Mouse (Mus musculus): ENCODE data around the gene Olfml3. TPM values are rescaled to one million over a fixed set of nuclear protein-coding genes. Genes with fewer than 3 reads are reported as not detected.

Olfml3 gene
- not detected in 2 replicates for polyA plus RNA-seq (2012)

DNA sequence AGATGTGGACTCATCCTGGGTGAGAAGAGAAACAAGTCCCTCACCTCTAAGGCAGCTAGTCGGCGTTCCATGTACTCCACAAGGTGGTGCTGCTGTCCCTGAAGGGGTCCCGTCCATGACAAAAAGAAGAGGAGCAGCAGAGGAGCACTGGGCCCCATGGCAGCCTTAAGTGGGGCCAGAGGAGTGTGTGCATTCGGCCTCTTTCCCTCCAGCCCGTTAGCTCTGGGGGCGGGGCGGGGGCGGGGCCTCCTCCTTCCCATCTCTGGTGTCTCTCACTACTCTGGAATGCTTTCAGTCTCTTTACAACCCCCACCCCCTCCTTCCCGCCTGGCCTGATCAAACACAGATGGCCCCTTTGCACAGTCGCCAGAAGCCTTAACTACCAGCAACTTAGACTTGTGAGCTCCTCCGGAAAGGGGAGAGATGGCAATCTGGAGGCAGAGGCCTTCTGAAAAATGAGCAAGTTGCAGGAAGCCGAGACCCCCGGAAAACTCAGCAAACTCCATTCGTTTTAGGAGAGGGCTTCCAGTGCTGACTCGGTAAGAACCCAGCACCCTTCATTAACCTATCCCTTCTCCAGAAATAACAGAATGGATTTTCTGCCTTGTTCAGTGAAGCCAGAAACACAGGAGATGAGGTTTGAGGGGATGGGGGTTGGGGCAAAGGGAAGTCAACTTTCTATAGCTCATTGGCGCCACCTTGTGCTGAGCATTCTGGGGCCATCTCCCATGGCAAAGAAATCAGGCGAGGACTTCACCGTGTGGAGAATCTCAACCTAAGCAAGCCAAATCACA, at the start of gene Olfml3:
TSS of gene Olfml3 (minus strand) at position 224 of the 794 bp plus-strand sequence.
- TF ChIP-seq GATA1 (IDR thresholded peaks at IDR 0.05; ENCODE audit: low read length), result no peak

DNA sequence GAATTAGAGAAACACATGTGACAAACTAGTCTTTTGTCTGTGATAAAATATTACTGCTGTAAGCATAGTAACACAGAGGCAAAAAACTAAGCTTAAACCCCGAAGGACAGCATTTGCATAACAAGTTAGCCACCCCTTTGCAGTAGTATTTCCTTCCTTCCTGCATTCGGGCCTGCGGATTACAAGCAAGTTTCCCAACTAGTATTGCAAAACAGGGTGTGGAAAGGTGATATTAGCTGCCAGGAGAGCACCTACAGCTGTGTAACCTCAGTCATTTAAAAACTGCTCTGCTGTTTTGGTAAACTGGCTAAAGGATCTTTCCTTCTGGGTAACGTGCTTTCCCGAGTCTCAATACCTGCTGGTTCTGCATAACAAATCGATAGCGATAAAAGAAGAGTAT, 49.4 kb upstream of the Olfml3 start:
- no peak for TF ChIP-seq GATA1 (IDR thresholded peaks at IDR 0.05; ENCODE audit: low read length)

DNA sequence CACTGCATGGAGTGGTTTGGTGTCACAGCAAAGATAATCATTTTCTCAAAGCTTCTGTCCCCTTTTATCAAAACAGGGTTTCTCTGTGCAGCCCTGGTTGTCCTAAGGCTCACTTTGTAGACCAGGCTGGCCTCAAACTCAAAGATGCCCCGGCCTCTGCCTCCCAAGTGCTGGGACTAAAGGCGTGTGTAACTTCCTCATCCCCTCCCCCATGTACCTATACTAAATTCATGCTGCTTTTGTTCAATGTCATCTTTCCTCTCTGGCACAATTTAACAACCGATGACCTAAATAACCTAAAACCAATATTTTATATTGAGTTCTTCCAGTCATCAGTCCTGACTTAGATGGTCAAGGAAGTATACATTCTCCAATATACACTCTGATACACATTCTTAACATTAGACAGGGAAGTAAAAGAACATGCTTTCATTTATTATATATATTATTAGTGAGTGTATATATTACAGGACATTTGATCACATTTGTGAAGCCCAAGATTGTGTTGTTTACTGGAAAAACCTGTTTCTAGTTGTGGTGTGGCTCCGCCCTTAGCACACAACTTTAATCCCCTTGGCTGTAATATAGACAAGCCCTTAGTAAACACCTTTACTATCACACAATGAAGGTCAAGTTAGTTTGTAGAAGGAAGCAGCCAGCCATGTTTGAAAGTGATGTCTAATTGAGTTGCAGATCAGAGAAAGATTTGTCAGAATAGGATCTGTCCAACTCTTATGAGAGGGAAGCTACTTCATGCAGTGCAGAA, 45.2 kb upstream of the Olfml3 start:
- TF ChIP-seq GATA1 (IDR thresholded peaks at IDR 0.05; ENCODE audit: low read length), result no peak

DNA sequence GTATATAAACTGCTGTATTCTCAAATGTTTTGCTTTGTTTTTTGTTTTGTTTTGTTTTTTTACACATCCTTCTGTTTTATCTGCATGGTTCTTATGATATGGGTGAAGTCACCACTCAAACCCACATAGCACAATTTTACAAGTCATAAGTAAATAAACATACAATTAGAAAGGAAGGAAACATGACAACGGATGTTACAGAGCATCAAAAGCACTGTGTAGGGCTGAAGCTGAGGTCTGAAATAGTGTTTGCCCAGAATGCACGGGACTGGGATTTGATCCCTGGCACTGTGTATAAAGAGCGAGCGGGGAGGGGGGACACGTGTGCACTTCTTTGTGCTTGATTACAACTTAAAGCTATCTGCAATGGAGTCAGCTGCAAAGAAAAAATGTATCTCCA, 43.0 kb upstream of the Olfml3 start:
- no peak for TF ChIP-seq GATA1 (IDR thresholded peaks at IDR 0.05; ENCODE audit: low read length)

DNA sequence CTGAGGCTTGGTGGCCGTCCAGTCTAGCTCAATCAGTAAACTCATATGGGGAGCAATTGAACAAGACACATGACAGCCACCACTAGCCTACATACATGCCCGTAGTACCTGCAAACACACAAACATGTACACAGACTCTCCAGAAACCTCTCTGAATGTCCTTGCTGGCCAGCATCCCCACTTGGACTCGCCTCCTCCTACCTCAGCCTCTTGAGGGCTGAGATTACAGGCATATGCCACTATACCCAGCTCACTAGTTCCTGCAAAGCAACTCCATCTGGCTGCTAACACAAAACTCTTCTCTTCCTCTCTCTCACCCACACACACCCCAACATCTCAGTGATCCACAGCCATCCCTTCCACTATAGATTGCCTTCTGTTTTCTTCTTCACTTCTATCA, 42.5 kb upstream of the Olfml3 start:
- no peak for TF ChIP-seq GATA1 (IDR thresholded peaks at IDR 0.05; ENCODE audit: low read length)

DNA sequence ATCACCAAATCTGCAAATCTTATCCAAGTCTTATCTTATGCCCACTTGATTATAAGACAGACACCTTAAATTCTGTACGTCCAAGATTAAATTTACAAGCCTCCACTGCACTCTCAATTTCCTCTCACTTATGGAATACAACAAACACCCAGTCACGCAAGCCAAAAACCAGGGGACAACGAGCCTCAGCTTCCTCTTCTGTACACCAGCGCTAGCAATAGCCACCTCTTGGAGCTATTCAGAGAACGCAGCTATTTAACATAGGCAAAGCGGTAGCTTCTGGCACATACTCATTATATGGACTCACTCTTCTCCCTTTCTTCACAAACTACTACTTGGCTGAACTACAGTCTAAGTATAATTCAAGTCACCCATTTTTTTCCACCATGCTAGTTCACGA, 41.4 kb upstream of the Olfml3 start:
- no peak for TF ChIP-seq GATA1 (IDR thresholded peaks at IDR 0.05; ENCODE audit: low read length)

DNA sequence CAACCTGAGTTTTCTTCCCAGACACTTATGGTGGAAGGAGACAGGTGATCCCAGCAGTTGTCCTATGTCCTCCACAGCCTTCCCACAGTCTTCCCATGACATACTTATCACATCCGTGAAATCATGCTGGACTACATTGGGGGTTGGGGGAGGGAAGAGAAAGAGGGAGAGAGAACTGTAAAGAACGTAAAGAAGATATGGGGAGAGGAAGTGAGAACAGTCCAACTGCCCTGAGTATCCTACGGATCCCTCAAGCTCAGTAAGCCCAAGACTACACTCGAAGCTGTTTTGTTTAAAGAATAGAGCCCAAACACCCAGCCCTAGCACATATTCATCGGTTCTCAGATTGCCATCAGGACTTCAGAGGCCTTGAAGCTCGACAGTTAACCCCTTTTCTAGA, 40.9 kb upstream of the Olfml3 start:
- no peak for TF ChIP-seq GATA1 (IDR thresholded peaks at IDR 0.05; ENCODE audit: low read length)

DNA sequence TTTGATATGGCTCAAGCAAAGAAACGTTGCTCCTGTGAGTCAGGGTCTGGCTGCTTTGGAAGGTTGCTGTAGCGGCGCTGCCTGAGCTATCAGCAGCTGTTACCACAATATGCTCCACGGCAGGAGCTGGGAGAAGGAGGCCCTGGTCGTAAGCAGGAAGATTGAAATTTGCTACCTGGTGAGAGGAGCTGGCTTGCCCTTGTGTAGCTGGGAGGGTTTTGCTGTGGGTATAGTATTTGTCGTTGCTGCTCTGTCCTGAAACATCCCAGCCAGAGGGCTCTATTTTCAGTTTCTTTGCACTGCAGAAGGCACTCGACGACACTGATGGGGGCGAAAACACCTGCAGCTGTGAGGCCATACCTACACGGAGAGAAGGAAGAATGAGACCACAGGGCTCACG, 40.1 kb upstream of the Olfml3 start:
- no peak for TF ChIP-seq GATA1 (IDR thresholded peaks at IDR 0.05; ENCODE audit: low read length)

DNA sequence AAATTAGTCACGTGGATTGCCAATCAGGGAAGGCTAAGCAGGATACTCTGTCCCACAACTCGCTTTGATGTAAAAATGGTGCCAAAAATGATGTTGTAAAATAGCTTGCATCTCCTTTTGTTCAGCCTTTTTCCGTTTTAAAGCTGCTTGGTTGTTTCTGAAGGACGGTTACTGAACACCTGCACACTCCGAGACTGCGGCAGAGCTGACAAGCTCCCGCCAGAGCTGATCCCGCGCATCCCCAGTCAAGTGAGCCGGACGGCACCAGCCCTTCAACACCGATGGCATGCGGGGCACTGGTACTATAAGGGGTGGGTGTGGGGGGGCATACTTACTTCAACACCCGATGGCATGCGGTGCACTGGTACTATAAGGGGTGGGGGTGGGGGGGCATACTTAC, 36.2 kb upstream of the Olfml3 start:
- no peak for TF ChIP-seq GATA1 (IDR thresholded peaks at IDR 0.05; ENCODE audit: low read length)

DNA sequence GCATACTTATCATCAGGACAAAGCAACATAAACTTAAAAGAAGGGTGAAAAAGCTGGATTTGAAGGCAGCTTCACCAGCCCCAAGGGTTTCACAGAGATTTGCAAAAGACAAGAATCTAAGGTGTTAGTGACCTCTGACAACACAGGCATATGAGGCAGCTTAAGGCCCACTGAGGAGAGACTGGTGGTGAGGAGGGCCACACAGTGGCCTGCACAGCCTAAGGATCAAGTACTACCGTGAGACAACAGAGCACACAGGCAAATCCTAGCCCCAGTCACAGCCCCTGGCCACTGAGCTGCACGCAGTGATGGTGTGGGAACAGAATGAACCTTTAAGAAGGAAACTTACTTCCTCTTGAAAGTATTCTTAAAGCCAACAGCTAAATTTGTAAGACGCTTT, 35.7 kb upstream of the Olfml3 start:
- no peak for TF ChIP-seq GATA1 (IDR thresholded peaks at IDR 0.05; ENCODE audit: low read length)

DNA sequence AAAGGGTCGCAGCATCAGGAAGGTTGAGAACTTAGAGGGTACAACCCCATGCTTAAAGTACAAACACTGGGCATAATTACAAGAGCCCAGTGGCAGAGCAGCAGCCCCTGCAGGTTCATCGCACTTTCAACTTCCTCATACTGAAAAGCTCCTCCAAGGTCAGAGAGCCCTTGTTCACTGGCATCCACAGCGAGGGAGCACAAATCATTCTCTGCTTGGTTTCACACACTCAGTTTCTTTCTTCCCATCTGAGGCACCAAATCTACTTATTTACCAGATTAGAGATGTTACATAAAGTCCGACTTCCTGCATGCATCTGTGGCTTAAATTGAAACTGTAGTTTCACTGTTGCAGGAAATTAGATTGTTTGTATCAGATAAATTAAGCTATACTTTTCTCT, 35.0 kb upstream of the Olfml3 start:
- TF ChIP-seq GATA1 (IDR thresholded peaks at IDR 0.05; ENCODE audit: low read length), result no peak

DNA sequence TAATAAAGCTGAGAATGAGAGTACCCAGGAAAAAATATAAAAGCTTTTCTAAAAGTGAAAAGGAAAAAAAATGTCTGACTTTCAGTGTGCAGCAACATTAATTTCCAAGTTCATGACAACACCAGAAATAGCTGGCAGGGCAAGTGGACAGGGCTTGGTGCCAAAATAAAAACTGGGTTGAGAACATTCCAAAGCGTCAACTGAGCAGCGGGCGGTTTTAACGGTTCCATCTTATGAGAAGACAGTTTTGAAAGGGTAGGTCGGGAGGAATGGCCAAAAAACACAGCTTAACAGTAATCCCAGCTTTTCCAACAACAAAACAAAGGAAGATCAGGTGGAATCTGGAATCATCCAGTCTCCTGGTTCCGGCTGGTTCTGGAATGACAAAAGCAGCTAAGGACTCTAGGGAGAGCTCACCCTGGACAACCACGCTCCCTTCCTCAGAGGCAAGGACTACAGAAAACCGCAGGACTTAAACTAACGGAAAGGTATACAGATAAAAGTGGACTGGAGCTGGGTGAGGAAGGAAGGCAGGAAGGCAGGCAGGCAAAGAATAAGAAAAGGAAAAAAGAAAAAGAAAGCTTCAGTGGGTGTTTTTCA, 33.8 kb upstream of the Olfml3 start:
- TF ChIP-seq GATA1 (IDR thresholded peaks at IDR 0.05; ENCODE audit: low read length), result no peak

DNA sequence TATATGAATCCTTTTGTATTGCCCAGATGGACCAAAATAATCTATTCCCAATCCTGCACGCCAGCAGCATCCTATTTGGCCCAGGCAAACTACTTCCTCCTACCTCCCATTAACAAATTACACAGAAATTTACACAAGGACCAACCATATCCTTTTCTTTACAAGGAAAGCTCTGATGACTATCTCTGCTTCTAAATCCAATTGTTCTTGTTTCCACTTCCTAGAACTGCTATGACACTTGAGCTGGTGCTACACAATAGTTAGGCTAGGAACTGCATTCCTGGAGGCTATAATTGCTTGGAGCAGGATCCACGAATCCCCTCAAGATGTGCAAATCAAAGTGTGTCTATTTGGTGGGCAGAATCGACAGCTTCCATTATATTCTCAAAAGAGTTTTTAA, 29.0 kb upstream of the Olfml3 start:
- no peak for TF ChIP-seq GATA1 (IDR thresholded peaks at IDR 0.05; ENCODE audit: low read length)

DNA sequence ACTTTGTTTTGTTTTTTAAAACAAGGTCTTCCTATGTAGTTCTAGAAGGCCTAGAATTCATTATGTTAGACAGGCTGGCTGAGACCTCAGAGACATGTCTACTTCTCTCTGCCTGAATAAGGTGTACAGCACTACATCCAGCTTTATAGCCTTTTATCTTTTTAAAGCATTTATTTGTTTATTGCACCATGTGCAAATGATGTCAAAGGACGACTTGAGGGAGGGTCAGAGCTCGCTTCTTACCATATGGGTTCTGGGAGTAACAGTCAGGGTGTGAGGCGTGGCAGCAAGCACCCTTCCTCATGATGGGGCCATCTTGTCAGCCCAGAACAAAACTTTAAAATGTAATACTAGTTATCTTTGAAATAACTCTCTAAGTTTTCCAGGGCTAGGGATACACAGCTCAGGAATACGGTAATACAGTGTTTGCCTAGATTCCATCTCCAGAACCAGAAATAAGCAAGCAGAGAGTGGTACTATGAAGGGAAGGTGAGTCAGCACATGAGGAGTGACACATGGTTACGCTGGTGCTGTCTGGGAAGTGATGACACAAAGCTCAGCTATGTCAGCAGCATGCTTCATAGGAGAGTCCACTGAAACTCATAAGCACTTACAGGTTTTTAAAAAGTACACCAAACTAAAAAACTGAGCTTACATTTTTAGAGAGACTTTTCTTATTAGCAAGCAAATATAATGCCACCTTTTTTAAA, 21.6 kb upstream of the Olfml3 start:
- TF ChIP-seq GATA1 (IDR thresholded peaks at IDR 0.05; ENCODE audit: low read length), result no peak

DNA sequence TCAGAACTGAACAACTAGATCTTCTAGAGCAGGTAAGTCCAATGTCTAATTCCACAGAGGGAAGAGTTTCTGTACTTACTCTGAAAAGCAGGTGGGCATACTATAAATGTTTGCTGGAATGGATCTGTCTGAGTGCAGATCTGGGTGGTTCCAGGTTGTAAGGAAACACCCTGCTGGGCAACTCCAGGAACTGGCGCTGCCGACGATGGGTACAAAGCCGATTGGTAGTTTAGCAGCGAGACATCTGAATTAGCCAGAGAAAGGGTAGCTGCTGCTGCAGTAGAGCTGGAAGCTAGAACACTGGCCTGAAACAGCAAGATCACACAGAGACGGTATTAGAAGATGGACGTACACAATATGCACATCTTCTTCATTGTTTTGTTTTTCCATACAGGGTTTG, 20.7 kb upstream of the Olfml3 start:
- no peak for TF ChIP-seq GATA1 (IDR thresholded peaks at IDR 0.05; ENCODE audit: low read length)

DNA sequence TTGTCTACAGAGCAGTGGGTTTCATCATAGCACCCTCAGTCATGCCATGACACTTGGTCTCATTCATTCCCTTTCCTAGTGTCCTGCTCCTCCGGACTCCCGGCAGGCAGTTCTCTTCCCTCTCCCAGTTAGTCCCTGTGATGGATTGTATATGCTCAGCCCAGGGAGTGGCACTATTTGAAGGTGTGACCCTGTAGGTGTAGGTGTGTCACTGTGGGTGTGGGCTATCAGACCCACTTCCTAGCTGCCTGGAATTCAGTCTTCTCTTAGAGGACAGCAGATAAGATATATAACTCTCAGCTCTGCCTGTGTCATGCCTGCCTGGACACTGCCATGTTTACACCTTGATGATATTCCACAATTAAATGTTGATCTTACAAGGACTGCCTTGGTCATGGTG, 19.1 kb upstream of the Olfml3 start:
- no peak for TF ChIP-seq GATA1 (IDR thresholded peaks at IDR 0.05; ENCODE audit: low read length)

All from G1E-ER4 (cell line).